Mouse (Mus musculus) embryonic facial prominence, embryonic 12.5 days (tissue): ENCODE measurements at regions not wholly inside any gene's neighbourhood (a gene's known extent, or its start where the extent isn't known, plus 50 kb on each side); places are given as distances from the start of the nearest gene placed in this dataset.

ENCODE experiments used
- ATAC-seq: fragments of 200-750 bp; cut with Nextera tagmentation; 2 replicates; pipeline ENCODE4 v1.8.0; 2017; ENCODE audit not compliant: insufficient number of reproducible peaks, insufficient read depth, low FRiP score, low TSS enrichment
- H3K27ac ChIP-seq: fragments of 300-500 bp; sonication (generic); 2 replicates; pipeline ENCODE4 v1.5.1; 2016; ENCODE audit warnings: mild to moderate bottlenecking
- H3K27me3 ChIP-seq: fragments of 300-500 bp; sonication (generic); 2 replicates; pipeline ENCODE4 v1.6.1; 2016; ENCODE audit warnings: mild to moderate bottlenecking, moderate library complexity
- H3K36me3 ChIP-seq: fragments of 300-500 bp; sonication (generic); 2 replicates; pipeline ENCODE4 v1.6.1; 2016; ENCODE audit warnings: mild to moderate bottlenecking
- H3K4me1 ChIP-seq: fragments of 300-500 bp; sonication (generic); 2 replicates; pipeline ENCODE4 v1.6.1; 2016
- H3K4me2 ChIP-seq: fragments of 300-500 bp; sonication (generic); replicated peaks from 2 replicates; pipeline ENCODE4 v1.6.1; 2016; ENCODE audit warnings: mild to moderate bottlenecking, moderate library complexity
- H3K4me3 ChIP-seq: fragments of 300-500 bp; sonication (generic); 2 replicates; pipeline ENCODE4 v1.5.1; 2016; ENCODE audit warnings: mild to moderate bottlenecking
- H3K9ac ChIP-seq: fragments of 300-500 bp; sonication (generic); 2 replicates; pipeline ENCODE4 v1.6.1; 2016; ENCODE audit warnings: mild to moderate bottlenecking, moderate library complexity
- H3K9me3 ChIP-seq: fragments of 300-500 bp; sonication (generic); 2 replicates; pipeline ENCODE4 v1.6.1; 2016; ENCODE audit warnings: mild to moderate bottlenecking, moderate library complexity
- WGBS: fragments of 180-500 bp; shearing (Covaris S2); methylation state at CpG from one replicate; pipeline ENCODE4 v1.1.7; 2016; 5-methylcytosine and 5-hydroxymethylcytosine counted together

DNA sequence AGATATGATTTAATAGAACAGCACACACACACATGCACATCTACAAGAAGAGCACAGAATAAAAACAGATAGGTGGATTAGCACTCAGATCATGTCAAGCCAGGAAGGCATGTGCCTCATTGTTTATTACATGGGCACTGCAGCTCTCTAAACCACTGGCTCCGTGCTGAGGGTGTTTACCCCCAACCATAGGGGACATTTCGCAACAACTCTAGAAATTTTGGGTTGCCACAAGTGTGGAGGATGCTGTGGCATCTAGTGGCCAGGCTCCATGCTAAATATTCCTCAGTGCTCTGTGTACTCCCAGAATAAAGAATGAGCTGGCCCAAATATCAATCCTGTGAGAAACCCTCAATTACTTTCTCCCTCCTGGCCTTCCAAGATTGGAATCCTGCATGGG is 85.8 kb upstream of the Cadm1 start:
- no peaks in the 10 kb centered on the region for H3K9me3 ChIP-seq
- H3K27me3 ChIP-seq = peaks cover under 1% of the 10 kb centered on the region
- H3K27ac ChIP-seq = no peak overlapping the region
- no peak overlapping the region for H3K4me2 ChIP-seq
- H3K9ac ChIP-seq = no peak overlapping the region
- no peaks in the 10 kb centered on the region for H3K36me3 ChIP-seq
- ATAC-seq = no peak
- 82% methylated on average over 2 of the region's 2 CpGs for WGBS
- no peak overlapping the region for H3K4me3 ChIP-seq
- H3K4me1 ChIP-seq = peaks cover 9% of the 10 kb centered on the region; the same call in 1 of the 2 replicates

DNA sequence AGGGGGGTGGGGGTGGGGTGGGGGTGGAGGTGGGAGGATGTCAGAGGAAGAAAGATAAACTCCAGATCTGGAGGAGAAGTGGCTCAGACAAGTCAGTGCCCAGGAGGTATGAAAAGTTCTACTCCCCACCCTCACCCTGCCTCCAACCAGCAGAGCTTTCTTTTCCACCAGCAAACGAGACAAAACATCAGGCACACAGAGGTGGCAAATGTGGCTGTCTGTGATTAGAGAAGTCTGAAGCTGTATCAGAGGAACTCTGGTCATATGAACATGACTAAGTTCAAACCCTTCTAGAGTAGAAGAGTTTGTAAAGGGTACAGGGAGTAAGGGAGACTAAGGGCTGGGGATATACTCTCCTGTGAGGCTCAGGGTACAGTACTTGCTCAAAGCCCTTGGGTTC is 85.2 kb upstream of the Cadm1 start:
- H3K9me3 ChIP-seq = no peaks in the 10 kb centered on the region
- H3K36me3 ChIP-seq = no peaks in the 10 kb centered on the region
- H3K9ac ChIP-seq = no peak overlapping the region
- WGBS = 30% methylated on average over 1 of the region's 1 CpGs
- no peak overlapping the region for H3K4me2 ChIP-seq
- no peak overlapping the region for H3K4me3 ChIP-seq
- no peak overlapping the region for H3K27ac ChIP-seq
- peaks cover 4% of the 10 kb centered on the region; the same call in 1 of the 2 replicates for H3K4me1 ChIP-seq
- no peak for ATAC-seq
- H3K27me3 ChIP-seq = no peaks in the 10 kb centered on the region

DNA sequence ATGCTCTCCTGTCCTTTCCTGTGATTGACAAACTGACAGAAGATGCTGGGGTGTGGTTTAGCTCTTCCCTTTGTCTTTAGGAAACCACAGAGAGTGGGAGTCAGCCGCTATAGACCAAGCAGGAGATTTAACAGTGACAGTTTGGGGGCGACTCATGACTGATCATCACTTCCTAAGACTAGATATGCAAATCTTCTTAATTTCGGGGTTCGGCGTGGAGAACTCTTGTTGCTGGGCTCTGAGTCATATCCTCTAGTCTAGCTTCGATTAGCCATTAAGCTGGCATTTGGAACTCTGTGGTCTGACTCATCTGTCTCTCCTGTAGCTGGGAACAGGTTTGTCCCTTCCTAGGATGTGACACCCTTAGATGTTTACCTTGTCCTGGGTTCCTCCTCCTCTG is 84.6 kb upstream of the Cadm1 start:
- no peaks in the 10 kb centered on the region for H3K27me3 ChIP-seq
- no peak overlapping the region for H3K4me2 ChIP-seq
- H3K4me1 ChIP-seq = no peaks in the 10 kb centered on the region
- no peaks in the 10 kb centered on the region for H3K36me3 ChIP-seq
- no peaks in the 10 kb centered on the region for H3K9me3 ChIP-seq
- 69% methylated on average over 6 of the region's 6 CpGs for WGBS
- no peak overlapping the region for H3K9ac ChIP-seq
- ATAC-seq = no peak
- no peak overlapping the region for H3K27ac ChIP-seq
- no peak overlapping the region for H3K4me3 ChIP-seq

DNA sequence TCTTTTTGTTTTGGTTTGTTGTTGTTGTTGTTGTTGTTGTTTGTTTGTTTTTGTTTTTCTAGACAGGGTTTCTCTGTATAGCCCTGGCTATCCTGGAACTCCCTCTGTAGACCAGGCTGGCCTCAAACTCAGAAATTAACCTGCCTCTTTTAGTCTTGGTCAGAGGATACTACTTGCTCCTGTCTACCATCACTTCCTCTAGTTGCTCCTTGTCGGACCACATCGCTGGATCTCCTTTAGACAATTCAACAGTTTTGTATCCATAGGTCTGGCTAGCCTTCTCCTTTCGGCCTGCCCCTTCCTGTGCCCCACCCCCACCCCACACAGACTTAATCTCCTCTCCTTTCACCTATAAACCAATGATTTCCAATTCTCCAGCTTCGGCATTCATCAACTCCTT is 77.2 kb upstream of the Cadm1 start:
- Histone ChIP-seq H3K27me3 (no peaks in the 10 kb centered on the region), H3K9me3 (no peaks in the 10 kb centered on the region), H3K36me3 (no peaks in the 10 kb centered on the region), H3K4me3 (no peak overlapping the region), H3K27ac (no peak overlapping the region), H3K4me2 (no peak overlapping the region), H3K9ac (no peak overlapping the region), H3K4me1 (no peaks in the 10 kb centered on the region)
- 77% methylated on average over 4 of the region's 4 CpGs for WGBS
- ATAC-seq = no peak

DNA sequence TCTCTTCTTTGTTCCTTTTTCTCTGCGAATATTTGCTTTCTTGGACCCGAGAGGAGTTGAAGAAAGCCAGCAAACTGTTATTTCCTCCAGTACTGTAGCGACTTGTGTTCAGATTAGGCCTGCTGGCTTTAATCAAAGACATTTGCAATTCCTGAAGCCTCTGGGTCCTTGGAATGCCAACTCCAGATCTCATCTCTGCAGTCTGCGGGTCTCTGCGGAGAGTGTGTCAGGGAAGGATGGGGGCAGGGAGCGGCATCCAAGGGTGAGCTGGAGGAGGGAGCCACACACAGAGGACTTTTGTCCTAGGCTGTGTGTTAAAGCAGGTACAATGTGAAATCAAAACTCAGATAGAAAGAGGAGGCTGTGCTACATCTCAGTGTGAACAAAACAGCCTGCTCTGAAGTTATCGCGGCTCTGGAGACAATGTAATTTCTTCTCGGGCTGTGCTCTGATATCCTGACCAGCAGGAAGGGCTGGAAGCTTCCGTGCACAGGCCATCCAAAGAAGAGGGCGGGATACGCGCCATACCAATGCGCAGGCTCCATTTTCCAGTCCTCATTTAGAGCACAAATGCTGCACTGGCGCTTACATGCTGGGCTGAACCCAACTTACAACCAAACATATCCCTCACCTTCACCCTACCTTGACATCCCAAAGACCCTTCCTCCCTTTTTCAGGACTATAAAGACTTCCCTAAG is 71.1 kb upstream of the Cadm1 start:
- Histone ChIP-seq H3K9me3 (no peaks in the 10 kb centered on the region), H3K27me3 (no peaks in the 10 kb centered on the region), H3K27ac (0 out of 2 replicates have a peak overlapping the region, but pooled peaks have one; percentile 37), H3K36me3 (no peaks in the 10 kb centered on the region), H3K4me2 (no peak overlapping the region), H3K4me3 (no peak overlapping the region), H3K4me1 (peaks cover 11% of the 10 kb centered on the region), H3K9ac (no peak overlapping the region)
- 40% methylated on average over 15 of the region's 15 CpGs for WGBS
- no peak for ATAC-seq

DNA sequence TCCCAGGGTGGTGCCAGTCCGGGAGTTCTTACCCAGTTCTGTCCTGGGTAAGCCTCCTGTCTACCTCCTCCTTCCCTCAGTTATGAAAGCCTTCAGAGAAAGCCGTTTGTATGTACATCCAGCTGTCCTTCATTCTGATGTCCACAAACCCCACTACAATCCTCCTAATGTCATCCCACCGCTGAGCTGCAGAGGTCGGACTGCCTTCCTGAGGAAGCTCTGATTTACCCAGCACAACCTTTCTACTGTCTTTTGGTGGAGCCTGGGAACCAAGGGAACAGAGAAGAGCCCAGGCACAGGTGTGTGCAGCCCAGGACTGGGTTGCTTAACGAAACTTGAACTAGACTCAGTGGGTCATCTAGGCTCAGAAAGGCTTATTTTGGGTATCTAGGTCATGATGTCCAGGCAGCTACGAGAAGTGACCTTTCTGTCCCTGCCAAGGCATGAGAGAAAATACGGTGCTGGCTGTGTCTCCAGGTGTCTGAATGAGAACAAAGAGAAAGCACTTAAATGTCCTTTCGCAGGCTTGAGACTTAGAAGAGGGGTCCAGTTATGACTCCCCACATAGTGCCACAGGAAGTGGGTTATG is 70.4 kb upstream of the Cadm1 start:
- Histone ChIP-seq H3K4me1 (peaks cover 11% of the 10 kb centered on the region), H3K4me3 (no peak overlapping the region), H3K27ac (no peak overlapping the region), H3K9ac (no peak overlapping the region), H3K27me3 (no peaks in the 10 kb centered on the region), H3K36me3 (no peaks in the 10 kb centered on the region), H3K4me2 (no peak overlapping the region), H3K9me3 (no peaks in the 10 kb centered on the region)
- ATAC-seq = no peak
- 81% methylated on average over 8 of the region's 8 CpGs for WGBS

DNA sequence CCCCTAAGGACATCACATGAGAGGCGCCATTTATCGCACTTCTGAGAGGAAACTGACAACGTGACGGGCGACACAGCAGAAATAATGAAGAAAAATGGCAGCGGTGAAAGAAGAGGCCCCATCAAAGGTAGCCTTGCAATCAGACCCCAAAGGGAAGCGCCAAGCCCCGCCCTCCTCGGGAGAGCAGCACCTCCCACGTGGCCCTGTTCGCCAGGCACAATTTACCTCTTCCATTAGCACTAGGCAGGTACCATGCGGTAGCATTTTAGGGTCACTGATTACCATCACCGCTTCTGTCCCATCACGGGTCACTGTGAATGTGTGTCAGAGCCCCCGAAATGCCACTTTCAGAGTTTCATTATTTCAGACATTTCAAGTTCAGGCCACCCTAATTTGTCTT is 69.7 kb upstream of the Cadm1 start:
- Histone ChIP-seq H3K9ac (no peak overlapping the region), H3K4me1 (peaks cover 11% of the 10 kb centered on the region), H3K27me3 (no peaks in the 10 kb centered on the region), H3K36me3 (no peaks in the 10 kb centered on the region), H3K4me2 (no peak overlapping the region), H3K4me3 (no peak overlapping the region), H3K9me3 (no peaks in the 10 kb centered on the region), H3K27ac (no peak overlapping the region)
- WGBS = 81% methylated on average over 15 of the region's 15 CpGs
- no peak for ATAC-seq

DNA sequence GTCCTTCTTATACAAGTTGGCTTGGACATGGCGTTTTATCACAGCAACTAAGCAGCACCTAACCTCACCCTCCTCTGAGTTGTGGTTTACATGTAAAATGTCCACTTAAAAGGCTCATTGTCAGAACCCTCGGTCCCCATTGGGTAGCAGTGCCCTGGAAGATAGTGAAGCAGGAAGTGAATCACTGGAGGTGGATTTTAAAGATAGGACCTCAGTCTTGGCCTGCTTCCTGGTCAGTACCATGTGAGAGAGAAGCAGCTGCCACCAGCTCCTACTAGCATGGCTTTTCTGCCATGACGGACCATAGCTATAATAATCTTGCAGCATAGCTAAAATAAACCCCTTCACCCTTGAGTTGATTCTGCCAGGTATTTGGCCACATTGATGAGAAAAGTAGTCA is 68.1 kb upstream of the Cadm1 start:
- Histone ChIP-seq H3K27ac (no peak overlapping the region), H3K9ac (no peak overlapping the region), H3K9me3 (no peaks in the 10 kb centered on the region), H3K36me3 (no peaks in the 10 kb centered on the region), H3K4me1 (peaks cover 11% of the 10 kb centered on the region), H3K4me2 (no peak overlapping the region), H3K4me3 (no peak overlapping the region), H3K27me3 (no peaks in the 10 kb centered on the region)
- no peak for ATAC-seq
- 85% methylated on average over 3 of the region's 3 CpGs for WGBS

DNA sequence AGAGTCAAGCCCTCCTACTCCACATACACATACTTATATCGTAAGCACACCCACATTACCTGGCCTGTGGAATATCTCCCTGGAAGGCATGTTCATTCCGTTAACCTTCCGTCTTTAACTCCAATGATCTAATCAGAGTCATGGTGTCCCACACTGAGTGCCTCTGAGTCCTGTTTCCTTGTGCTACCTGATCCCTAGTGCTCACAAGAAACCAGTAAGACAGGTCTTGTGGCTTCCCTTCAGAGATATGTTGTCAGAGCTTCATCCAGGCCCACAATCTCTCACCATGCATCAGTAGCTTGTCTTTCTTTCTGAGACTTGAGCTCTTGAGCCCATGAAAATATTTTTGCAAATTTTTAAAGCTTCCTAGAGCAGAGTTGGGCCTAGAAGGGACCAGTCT is 63.2 kb upstream of the Cadm1 start:
- Histone ChIP-seq H3K4me2 (no peak overlapping the region), H3K36me3 (no peaks in the 10 kb centered on the region), H3K9me3 (no peaks in the 10 kb centered on the region), H3K9ac (no peak overlapping the region), H3K4me1 (no peaks in the 10 kb centered on the region), H3K27ac (no peak overlapping the region), H3K27me3 (no peaks in the 10 kb centered on the region), H3K4me3 (no peak overlapping the region)
- no peak for ATAC-seq
- WGBS = 79% methylated on average over 3 of the region's 3 CpGs

DNA sequence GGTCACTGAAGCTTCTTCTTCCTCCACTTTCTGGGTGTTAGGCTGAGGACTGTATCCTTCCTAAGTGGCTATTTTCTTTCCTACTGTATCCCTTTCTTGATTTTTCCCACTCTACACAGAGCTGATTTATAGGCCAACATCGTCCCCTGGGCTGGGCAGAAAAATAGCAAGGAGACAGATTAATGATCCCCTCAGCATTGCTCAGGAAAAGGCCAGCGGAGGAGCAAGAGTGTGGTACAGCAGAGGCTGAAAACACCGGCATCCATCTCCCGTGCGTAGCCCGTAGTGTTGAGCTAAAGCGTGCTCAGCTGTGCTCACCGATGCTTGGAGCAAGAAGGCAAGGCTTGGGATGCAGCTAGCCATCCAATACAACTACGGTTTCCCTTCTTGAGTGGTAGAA is 62.2 kb upstream of the Cadm1 start:
- no peak overlapping the region for H3K4me3 ChIP-seq
- no peak overlapping the region for H3K9ac ChIP-seq
- H3K4me2 ChIP-seq = no peak overlapping the region
- H3K27ac ChIP-seq = no peak overlapping the region
- no peaks in the 10 kb centered on the region for H3K9me3 ChIP-seq
- H3K36me3 ChIP-seq = no peaks in the 10 kb centered on the region
- WGBS = 86% methylated on average over 9 of the region's 9 CpGs
- no peaks in the 10 kb centered on the region for H3K27me3 ChIP-seq
- no peak for ATAC-seq
- H3K4me1 ChIP-seq = no peaks in the 10 kb centered on the region

DNA sequence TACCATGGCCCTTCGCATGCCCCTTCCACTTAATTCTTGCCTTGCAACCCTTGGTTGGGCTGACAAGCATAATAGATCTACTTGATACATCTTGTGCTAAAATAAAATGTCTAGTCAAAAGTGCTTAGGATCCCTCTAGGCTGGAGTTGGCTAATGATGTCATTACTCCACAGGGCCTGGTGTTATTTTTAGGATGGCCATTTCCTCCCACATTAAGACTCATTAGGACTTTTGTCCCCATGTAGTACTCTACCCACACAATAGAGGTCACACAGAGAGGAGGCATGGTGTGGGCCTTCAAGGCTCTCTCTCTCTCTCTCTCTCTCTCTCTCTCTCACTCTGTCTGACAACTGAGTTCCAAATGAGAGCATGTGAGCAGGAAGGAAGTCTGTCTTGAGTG is 60.4 kb upstream of the Cadm1 start:
- WGBS = 86% methylated on average over 1 of the region's 1 CpGs
- no peak for ATAC-seq

DNA sequence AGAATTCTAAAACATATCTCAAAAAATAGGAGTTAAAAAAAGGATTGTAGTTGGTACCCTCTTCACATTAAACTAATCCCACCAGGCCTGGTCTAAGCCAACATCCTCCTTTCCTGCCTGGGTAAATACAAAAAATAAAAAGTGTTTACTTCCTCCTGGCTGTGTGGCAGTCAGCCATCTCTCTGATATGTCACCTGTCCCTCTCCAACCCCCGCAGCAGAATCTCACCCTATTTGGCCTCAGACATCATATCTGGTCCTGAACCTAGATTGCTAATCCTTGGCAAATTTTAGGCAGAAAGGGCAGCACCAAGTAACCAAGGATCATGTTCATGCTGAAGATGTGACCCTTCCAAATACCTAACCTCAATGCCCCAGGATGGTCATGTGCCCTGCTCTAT is 59.2 kb upstream of the Cadm1 start:
- WGBS = 89% methylated on average over 1 of the region's 1 CpGs
- H3K9me3 ChIP-seq = no peaks in the 10 kb centered on the region
- no peaks in the 10 kb centered on the region for H3K4me1 ChIP-seq
- H3K4me2 ChIP-seq = no peak overlapping the region
- H3K4me3 ChIP-seq = no peak overlapping the region
- no peak overlapping the region for H3K27ac ChIP-seq
- H3K27me3 ChIP-seq = no peaks in the 10 kb centered on the region
- no peak for ATAC-seq
- H3K36me3 ChIP-seq = no peaks in the 10 kb centered on the region
- H3K9ac ChIP-seq = no peak overlapping the region

More for the DNA sequence above, 60.4 kb upstream of the Cadm1 start:
- Histone ChIP-seq H3K4me1 (no peaks in the 10 kb centered on the region), H3K4me2 (no peak overlapping the region), H3K27ac (no peak overlapping the region), H3K9me3 (no peaks in the 10 kb centered on the region), H3K27me3 (no peaks in the 10 kb centered on the region), H3K9ac (no peak overlapping the region), H3K4me3 (no peak overlapping the region), H3K36me3 (no peaks in the 10 kb centered on the region)
